Mouse (Mus musculus) embryo, embryonic 11.5 days (tissue): ENCODE data around the gene Ncapg.
A peak's percentile ranks its signal among the peaks of the same experiment; 100 is the strongest.
"Not testable (repeated sequence)": the region's sequence is repeated elsewhere in the genome, so short reads cannot be mapped to it uniquely, and the experiment has no call there.

Experiments used
- DNase-seq: peaks from one replicate; pipeline ENCODE4 v3.0.0-alpha.2; 2012; ENCODE audit warnings: low read depth, low spot score

Ncapg gene

DNA sequence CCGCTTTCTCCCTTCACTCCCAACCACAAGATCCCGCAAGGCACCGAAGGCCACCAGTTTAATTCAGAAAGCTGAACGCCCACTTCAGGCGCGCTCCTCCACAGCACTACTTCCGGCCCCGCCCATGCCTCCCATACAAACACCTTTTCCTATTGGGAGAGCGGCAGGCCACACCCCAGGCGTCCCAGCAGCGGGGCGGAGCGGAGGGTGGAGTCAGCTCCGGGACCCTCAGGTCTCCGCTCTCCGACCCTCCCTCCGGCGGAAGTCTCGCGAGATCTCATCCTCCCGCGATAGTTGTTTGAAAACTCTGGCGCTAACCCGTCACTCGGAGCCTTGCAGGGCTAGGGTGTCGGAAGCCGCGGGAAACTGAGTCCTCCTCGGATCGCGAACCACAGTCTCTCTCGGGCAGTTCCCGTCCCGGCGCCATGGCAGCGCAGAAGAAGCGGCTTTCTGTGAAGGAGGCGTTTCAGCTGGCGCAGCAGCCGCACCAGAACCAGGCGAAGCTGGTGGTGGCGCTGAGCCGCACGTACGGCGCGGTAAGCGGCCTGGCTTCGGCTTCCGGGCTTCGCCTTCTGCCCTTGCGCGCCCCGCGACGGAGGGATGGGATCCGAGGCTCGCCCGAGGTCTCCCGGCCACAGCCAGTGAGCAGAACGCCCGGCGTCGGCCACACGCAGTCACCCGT lies at the start of gene Ncapg:
Ncapg (plus strand) TSS at position 322 of the 682 bp plus-strand sequence.
- DNase-seq, result peak; percentile 99

DNA sequence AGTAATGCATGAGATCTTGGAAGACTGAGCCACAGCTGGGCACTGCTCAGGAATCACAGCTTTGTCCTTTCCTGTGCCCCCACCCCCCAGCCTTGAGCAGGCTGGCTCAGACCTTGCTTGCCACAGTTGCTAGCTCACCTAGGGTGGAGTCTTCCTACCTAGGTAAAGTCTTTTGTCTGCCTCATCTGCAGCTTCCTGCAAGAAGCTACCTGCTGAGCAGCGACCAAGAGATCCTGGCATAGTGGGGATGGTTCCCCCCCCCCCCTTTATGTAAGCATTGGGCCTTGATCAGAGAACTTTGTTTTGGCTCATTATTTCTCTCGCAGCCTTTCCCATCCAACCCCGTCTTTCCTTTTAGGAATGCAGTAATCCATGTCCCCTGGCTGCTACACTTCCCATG lies 48.2 kb upstream of the Ncapg start:
- DNase-seq, result no peak

DNA sequence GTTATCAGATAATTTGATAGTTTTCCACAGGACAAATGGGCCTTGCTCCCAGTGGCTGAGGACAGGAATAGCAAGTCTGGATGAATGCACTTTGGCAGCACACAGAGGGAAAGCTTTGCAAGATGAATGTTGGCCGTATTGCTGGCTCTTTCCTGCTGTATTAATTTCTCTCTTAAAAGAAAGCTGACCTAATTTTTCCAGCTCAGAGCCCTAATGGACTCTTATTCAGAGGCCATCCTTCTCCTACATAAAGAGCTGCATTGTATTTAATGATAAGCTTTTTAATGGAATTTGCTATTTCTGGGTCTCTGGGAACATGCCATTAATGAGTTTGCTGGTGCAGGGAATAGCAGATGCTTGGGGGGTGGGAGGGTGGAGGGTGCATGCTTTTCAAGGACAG lies 41.9 kb upstream of the Ncapg start:
- no peak for DNase-seq

DNA sequence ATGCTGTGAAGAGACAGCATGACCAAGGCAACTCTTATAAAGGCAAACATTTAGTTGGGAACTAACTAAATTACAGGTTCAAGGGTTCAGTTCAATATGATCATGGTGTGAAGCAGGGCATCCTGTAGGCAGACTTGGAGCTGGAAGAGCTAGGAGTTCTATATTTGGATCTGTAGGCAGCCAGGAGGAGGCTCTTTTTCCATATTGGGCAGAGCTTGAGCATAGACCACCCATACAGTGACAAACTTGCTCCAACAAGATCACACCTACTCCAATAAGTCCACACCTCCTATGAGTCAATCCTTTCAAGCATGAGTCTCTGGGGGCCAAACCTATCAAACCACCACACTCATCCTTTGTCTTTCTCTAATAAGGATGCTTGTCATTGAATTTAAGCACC lies 40.2 kb upstream of the Ncapg start:
- DNase-seq, result no peak

DNA sequence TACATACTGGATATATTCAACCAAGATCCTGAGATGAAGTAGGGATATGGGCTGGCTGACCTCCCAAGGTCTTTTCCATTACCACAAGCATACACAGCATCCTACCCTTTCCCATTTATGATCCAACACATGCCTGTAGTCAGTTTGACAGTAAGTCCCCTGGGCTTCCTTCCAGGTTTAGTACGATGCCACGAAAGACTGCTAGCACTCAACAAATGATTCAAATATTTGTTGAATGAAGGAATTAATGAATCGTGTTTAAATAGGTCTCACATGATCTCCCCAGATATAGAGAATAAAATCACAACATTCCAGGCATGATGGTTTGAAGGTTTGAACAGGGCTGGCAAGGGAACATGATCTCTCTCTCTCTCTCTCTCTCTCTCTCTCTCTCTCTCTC lies 31.3 kb upstream of the Ncapg start:
- DNase-seq, result no peak

DNA sequence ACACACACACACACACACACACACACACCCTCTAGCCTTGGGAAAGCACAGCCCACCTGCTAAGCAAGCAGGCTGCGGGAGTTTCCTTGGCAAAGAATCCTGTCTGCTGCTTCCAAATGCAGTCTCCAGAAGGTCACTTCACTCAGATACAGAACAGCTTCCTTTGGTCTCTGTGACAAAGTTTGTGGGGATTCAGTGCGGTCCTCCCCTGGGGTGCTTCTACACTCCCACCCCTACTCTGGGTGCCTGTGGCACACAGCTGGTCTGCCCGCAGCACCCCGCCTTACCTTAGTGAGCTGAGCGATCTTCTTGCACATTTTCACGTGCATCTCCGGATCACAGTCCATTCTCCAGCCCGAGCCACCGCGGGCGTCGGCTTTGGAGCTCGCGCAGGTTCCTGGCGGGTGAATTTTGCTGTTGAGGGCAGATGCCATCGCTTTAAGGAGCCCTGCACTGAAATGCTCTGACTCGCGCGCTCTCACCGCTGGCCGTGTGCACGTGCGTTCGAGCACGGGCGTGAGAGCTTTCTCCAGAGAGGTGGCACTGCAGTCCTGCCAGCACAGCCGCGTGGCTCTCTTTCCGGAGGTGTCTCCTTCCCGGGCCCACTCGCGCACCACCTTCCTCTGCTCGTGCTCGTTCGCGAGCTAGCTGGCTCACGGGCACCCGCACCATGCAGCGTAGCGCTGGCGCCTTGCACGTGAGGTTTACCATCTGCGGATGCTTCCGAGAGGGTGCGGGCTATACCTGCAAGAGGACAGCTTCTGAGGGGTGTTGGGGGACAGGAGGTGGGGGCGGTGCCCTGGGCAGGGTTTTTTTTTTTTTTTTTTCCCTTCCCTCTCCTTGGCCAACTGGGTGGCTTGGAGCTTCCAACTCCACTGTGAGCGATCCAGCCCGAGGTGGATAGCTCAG lies 30.7 kb upstream of the Ncapg start, which contains the start of gene Fam184b:
Fam184b (minus strand) TSS at position 809 of the 909 bp plus-strand sequence.
- peak; percentile 20 for DNase-seq

DNA sequence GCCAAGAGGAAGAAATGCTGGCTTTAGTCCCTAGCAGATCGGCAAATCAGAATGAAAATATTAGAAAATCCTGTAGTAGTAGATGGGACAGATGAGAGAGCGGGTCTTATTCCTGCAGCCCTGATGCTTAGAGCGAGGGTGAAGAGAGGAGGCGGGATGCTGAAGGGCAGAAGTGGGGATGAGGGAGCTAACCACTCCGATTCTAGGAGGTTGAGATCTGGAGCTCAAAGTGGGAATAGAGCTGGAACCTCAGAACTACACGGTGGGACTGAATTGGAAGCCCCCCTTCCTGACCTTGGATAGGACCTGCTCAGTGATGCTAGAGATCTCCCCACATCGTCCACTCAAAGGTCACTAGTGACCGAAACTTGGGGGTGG lies 30.0 kb upstream of the Ncapg start:
- DNase-seq, result no peak

DNA sequence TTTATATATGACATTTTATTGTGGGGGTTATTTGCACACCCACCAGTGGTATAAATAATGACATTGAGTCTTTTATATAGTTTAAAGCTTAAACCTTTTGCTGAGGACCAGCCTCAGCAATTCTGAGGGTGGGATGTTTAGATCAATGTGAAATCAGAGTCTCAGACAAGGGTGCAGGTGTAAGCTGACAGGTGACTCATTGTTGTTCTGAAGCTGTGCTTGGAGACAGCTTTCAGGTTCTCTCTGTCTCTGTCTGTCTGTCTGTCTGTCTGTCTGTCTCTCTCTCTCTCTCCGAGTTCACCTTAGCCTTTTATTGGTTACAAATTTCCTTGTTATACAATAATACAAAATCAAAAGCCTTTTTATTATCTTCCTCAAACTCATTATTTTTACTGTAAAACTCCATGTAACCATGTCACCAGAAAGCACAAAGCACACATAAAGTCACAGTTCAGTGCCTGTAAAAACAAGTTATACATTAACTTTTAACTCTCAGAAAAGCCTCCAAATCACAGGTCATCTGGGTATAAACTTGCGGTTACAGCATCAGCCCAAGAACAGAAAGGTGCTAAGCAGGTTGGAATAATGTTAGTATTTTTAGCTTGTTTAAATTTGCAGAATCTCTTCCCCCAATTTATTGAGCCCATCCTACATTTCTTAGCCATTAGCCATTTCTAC lies 18.6 kb upstream of the Ncapg start:
- no peak for DNase-seq

DNA sequence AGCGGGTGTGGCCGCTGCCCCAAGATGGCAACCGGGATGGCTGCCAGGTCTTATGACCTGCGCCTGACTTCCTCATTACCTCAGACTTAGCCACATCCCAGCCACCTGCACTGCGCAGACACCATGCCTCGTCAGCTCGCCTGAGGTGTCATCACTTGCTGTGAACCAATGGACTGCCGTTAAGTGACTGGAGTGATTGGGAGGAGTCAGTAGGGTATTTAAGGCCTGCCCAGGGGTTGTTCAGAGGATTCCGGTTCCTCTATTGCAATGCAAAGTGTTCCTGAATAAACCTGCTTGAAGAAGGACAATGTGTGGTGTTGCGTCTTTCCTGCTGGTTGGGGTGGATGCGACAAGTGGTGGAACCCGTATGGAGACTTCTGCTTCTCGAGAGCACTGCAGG lies 11.3 kb upstream of the Ncapg start:
- not testable (repeated sequence) for DNase-seq

DNA sequence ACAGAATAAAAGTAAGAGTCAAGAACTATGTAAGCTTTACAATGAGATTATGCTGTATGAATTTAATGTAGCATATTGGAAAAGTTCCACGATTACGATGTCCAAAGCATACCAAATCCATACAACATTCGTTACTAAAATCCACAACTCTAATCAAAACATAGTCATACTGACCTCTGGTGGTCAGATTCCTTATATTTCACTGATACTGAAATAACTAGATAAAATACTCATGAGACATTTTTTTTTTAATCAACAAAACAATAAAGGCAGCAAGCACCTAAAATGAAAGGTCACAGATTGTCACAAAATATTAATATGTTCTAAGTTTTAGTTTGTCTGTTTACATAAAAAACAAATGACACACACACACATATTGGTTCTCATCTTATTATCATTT lies 1.4 kb upstream of the Ncapg start:
- no peak for DNase-seq

DNA sequence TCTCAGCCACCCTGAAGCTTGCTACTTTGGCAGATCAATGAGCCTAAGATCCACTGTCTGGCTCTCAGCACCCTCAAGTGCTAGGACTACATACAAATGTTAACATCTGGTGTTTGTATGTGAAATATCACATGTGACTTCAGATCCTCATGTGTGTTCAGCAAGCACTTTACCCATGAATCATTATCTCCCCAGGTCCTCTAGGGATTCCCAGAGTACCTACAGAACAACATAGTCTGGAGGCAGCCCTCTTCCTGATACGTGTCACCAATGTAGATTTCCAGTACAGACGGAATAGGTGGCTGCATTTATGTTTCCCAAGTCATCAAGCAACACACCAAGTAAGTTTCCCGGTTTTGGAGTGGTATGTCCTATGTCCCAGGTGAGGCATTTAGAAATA lies 888 bp upstream of the Ncapg start:
- no peak for DNase-seq

DNA sequence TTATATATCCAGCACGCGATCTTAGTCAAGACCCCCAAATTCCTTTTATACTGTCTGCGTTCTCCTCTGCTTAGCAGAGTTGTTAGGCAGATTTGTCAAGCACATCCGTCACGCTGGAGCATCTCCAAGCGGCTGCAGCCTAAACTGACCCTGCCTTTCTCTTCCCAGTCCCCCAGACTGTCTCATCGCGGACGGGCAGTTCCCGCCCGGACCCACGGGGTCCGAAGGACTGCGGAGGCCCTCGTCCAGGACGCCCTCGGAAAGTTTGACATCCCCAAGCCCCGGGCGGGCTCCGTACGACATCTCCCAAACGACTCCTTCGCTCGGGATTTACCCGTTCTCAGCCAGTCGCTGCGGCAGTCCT lies 503 bp upstream of the Ncapg start:
- DNase-seq, result no peak

DNA sequence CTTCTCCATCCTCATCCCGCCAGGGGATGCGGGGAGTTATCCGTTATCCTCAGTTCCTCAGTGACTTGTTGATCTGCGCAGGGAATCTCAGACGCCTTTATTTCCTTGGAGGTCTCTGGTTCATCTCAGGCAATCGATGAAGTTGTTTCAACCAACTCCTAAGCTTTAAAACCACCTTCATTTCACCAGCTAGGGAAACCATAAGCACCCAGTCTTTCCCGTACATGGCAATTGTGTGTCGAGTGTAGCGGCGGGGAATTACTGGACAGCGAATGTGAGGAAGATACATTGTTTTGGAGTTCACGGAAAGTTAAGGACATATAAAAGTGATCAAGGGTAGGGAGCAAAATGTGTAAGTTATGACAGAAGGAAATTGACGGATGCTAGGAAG lies 556 bp downstream of the Ncapg start:
- no peak for DNase-seq

DNA sequence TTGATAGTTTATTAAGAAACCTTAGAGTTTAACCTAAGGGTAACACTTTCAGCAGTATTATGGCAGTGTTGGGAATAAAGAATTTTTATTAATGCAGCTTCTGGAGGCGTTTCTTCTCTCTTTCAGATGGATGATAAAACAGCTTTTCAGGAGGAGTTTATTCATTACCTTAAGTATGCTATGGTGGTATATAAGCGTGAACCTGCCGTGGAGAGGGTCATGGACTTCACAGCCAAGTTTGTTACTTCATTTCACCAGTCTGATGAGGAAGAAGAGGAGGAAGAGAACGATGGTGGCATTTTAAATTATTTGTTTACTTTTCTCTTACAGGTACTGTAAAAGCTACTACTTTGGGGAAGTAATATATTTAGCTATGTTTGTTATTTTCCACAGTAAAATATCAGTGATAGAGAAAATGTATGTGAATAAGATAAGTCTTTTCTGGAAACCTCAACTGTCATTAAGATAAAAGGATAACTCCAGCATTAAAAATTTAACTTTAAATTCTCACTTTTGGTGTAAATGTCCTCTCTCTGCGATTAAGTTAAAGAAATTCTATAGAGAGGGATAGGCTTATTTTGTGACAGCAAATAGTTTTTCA lies 1.3 kb downstream of the Ncapg start:
- DNase-seq, result no peak

DNA sequence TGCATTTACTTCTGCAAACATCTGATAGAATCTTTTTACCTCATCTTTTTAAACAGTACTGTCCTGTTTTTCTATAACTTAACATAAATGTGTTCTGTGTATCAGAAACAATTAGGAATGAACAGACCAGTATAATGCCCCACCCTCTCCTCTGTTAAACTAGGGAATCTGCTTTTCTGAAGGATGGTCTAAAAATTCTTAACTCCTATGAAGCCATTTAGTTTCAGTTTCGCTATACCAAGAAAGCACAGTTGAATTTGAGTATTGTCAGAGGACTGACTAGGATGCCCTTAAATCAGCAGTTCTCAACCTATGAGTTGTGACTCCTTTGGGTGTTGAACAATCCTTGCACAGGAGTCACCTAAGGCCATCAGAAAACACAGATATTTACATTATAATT lies 5.3 kb downstream of the Ncapg start:
- DNase-seq, result no peak

DNA sequence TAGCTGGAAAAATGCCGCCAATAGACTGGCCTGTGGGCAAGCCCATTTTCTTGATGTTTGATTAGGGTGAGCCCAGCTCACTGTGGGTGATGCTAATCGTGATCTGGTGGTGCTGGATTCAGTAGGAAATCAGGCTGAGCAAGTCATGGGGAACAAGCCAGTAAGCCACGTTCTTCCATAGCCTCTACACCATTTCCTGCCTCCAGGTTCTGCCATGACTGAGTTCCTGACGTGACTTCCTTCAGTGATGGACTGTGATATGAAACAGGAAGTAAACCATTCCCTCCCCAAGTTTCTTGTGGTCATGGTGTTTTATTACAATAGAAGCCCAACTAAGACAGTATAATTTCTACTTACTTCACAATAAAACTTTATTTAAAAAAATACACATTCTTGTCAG lies 7.9 kb downstream of the Ncapg start:
- DNase-seq, result no peak

DNA sequence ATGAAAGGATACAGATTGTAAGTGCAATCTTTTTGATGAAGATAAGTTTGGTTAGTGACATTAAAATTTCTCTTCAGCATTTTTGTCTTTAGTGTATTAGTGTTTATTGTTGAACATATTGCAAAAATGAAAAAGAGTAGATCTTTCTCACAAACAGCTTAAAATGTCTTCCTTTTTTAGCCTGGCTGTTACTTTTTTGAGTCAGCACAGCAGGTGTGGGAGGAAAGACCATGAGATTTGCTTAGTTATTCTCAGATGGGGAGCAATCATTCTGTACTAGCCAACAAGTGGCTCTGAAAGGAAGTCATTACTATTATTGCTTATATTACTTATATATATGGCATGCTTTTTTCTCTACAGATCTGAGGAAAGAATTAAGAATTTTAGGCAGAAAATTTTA lies 10.2 kb downstream of the Ncapg start:
- no peak for DNase-seq

DNA sequence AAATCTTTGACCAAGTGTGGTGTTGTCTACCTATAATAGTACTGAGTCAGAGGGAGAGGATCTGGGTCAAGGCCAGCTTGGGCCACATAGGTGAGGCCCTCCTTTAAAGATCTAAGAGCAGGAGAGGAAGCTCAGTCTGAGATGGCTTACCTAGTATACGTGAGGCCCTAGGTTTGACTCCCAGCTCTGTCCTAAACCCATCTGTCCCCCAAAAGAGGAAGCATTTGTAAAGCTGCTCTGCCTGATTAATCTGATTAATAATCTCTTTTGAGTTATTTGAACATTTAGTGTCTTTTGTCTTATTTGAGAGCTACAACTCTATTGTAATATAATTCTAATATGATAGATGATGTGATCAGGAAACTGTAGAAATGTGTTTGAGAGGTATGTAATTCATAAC lies 13.7 kb downstream of the Ncapg start:
- no peak for DNase-seq

DNA sequence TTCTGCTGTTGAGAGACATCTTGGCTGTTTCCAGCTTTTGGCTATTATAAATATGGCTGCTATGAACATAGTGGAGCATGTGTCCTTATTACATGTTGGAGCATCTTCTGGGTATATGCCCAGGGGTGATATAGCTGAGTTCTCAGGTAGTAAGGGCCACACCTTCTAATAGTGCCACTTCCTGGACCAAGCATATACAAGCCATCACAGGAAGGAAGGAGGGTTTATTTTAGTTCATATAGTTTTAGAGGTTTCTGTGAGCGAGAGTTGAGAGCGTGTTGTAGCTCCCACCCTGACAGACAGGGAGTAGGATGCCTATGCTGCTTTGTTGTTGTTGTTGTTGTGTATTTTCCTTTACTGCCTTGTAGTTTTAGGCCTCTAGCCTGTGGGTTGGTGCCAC lies 15.5 kb downstream of the Ncapg start:
- DNase-seq, result no peak

DNA sequence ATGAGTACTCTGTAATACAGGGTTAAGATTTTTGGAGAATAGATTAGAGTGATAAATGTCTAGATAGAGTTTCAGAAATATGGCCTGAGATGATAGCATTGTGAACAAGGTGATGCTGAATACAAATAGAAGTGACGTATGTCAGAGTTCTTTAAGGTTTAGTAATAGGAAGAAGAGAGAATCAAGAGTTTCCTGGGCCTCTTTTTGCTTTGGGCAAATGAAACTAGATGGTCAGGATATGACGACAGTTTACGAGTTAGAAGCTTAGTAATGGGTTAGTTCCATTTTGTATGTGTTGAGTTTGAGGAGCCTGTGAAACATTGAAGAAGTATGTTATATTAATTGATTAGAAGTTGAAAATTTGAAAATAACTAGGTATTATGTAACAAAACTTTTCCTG lies 16.5 kb downstream of the Ncapg start:
- no peak for DNase-seq

DNA sequence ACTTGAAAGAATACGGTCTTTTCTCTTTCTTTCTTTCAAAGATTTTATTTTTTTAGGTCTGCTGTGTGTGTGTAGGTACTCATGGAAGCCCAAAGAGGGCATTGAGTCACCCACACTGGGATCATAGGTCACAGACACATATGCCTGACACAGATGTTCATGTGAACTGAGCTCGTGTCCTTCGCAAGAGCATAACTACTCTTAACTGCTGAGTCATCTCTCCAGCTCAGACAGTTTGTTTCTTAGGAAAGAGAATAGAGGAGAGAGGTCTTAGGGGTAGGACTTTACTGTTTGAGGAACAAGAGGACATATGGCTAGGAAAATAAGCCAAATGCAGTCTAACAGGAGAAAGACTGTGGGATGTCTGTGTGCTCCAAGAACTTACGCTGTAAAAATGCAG lies 19.4 kb downstream of the Ncapg start:
- no peak for DNase-seq

DNA sequence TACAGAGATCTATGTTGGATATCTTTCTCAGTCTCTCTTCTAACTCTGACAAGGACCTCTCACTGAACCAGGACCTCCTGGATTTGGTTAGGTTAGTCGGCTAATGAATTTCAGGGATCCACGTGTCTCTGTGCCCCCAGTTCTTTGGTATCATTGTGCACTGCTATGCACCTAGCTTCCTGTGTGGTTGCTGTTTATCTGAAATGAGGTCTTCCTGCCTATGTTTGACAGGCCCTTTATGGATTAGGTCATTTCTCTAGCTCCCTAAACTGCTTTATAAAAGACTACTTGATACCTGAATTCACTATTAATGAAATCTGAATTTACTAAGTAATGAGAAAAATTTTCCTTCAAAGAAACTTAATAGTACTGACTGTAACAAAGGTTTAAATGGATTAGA lies 21.1 kb downstream of the Ncapg start:
- no peak for DNase-seq
